ENCODE assay signal across 8 mouse cellular contexts in genomic region chr10:81560719-81561459, GRCm38 (mm10). TPM values are rescaled to one million over a fixed set of nuclear protein-coding genes. Genes with fewer than 3 reads are reported as not detected.
A peak's percentile ranks its signal among the peaks of the same experiment; 100 is the strongest.
DNase-seq lines count a peak whose midpoint lies in the region; ATAC-seq and TF ChIP-seq lines count a peak whose summit lies in the region.

No protein-coding gene starts in this region.

- H3K36me3 ChIP-seq in heart, embryonic 11.5 days (ENCODE audit: control insufficient read depth, insufficient read depth, low read length), result peaks cover 11% of the 10 kb centered on the region
- H3K36me3 ChIP-seq in kidney, postnatal 0 days (ENCODE audit: insufficient read depth, low read length), result peaks cover 14% of the 10 kb centered on the region; the same call in 1 of the 2 replicates
- H3K36me3 ChIP-seq in macrophage (ENCODE audit: inconsistent target), result peaks cover 16% of the 10 kb centered on the region; the same call in 1 of the 2 replicates

- intact Hi-C loops in gastrocnemius, postnatal 36 days (cut with DNase I), result no loop called here

- peaks cover 49% of the 10 kb centered on the region for H3K79me2 ChIP-seq in macrophage (ENCODE audit: inconsistent target)

- H3K27ac ChIP-seq in heart, embryonic 11.5 days (ENCODE audit: low read depth, low read length), result peak overlapping the region; percentile 92
- peak overlapping the region; percentile 96 for H3K27ac ChIP-seq in kidney, postnatal 0 days
- peak overlapping the region; percentile 87 for H3K27ac ChIP-seq in macrophage

- H3K4me3 ChIP-seq in heart, embryonic 11.5 days (ENCODE audit: low read depth, low read length), result peak overlapping the region; percentile 98
- peak overlapping the region; percentile 89 for H3K4me3 ChIP-seq in kidney, postnatal 0 days (replicated peaks; ENCODE audit: low read depth, low read length)
- peak overlapping the region; percentile 87 for H3K4me3 ChIP-seq in macrophage (ENCODE audit: inconsistent target)

- no peaks in the 10 kb centered on the region for H3K9me3 ChIP-seq in heart, embryonic 11.5 days (replicated peaks; ENCODE audit: control insufficient read depth, low read length)
- no peaks in the 10 kb centered on the region for H3K9me3 ChIP-seq in kidney, postnatal 0 days (replicated peaks; ENCODE audit: low read length)

- ATAC-seq in CD4-positive, CD25-positive, alpha-beta regulatory T cell, adult 4 months, result peak; percentile 91
- peak; percentile 88 for ATAC-seq in activated CD4-positive, CD25-positive, alpha-beta regulatory T cell, adult 4 months
- ATAC-seq in heart, embryonic 11.5 days (replicated peaks; ENCODE audit: insufficient number of reproducible peaks, low FRiP score, low TSS enrichment), result no peak
- ATAC-seq in kidney, postnatal 0 days (replicated peaks; ENCODE audit: low FRiP score, low read depth), result peak; percentile 14

- TF ChIP-seq CTCF in kidney, postnatal 0 days (IDR thresholded peaks at IDR 0.05; ENCODE audit: low read depth), result no peak

- 6% methylated on average over 16 of the region's 16 CpGs for WGBS in heart, embryonic 11.5 days (ENCODE audit: insufficient replicate concordance)
- WGBS in kidney, postnatal 0 days, result 8% methylated on average over 16 of the region's 16 CpGs
- 10% methylated on average over 13 of the region's 16 CpGs for WGBS in macrophage (ENCODE audit: missing documents)

- peak; percentile 67 for DNase-seq in kidney, postnatal 0 days (ENCODE audit: low spot score)
- DNase-seq in spleen, postnatal 36 days (ENCODE audit: low spot score in 2 of 2), result peak; percentile 83
- DNase-seq in right cerebral cortex, postnatal 14 days, result no peak
- DNase-seq in gastrocnemius, postnatal 36 days, result no peak

- H3K27me3 ChIP-seq in heart, embryonic 11.5 days (ENCODE audit: control insufficient read depth, insufficient read depth, low read length), result no peaks in the 10 kb centered on the region
- no peaks in the 10 kb centered on the region for H3K27me3 ChIP-seq in kidney, postnatal 0 days (ENCODE audit: insufficient read depth, low read length)

- H3K4me1 ChIP-seq in heart, embryonic 11.5 days (ENCODE audit: control insufficient read depth, insufficient read depth, low read length), result peaks cover 44% of the 10 kb centered on the region
- peaks cover 23% of the 10 kb centered on the region for H3K4me1 ChIP-seq in kidney, postnatal 0 days (replicated peaks; ENCODE audit: insufficient read depth, low read length)

- H3K4me2 ChIP-seq in heart, embryonic 11.5 days, result peak overlapping the region; percentile 96
- peak overlapping the region; percentile 82 for H3K4me2 ChIP-seq in kidney, postnatal 0 days (ENCODE audit: low read length)

- H3K9ac ChIP-seq in heart, embryonic 11.5 days (ENCODE audit: low read depth, low read length), result peak overlapping the region; percentile 100
- peak overlapping the region; percentile 99 for H3K9ac ChIP-seq in kidney, postnatal 0 days (ENCODE audit: low read depth, low read length)

RNA-seq across cellular contexts. Expression of gene Aes, which starts 1.6 kb away (rescaled TPM):
- 100 to 1,000 TPM; 103 to 139 TPM for polyA plus RNA-seq in CD4-positive, CD25-positive, alpha-beta regulatory T cell, adult 4 months (2017; shearing (Covaris generic))
- 100 to 1,000 TPM; 120 to 125 TPM for polyA plus RNA-seq in activated CD4-positive, CD25-positive, alpha-beta regulatory T cell, adult 4 months (2017; shearing (Covaris generic))
- polyA plus RNA-seq in heart, embryonic 11.5 days (2014; fragmentation: Nextera tagmentation; extraction: Ambion mirVana), result 330 and 481 TPM in 2 replicates
- polyA plus RNA-seq in kidney, postnatal 0 days (2015; fragmentation: Nextera tagmentation; extraction: Ambion mirVana), result 566 and 582 TPM in 2 replicates
- 100 to 1,000 TPM in 2 of 26 experiments, 10 to 100 TPM in 19, 1 to 10 TPM in 5; 2.7 to 107 (median 27.0) TPM for total RNA-seq in macrophage (2018; cell fraction: chromatin; rRNA removed)
- total RNA-seq in macrophage (2018; cell fraction: cytosol; rRNA removed), result 100 to 1,000 TPM; 207 to 355 (median 268) TPM
- total RNA-seq in macrophage (2018; cell fraction: nucleus; rRNA removed), result 100 to 1,000 TPM in 1 of 26 experiments, 10 to 100 TPM in 25; 19.7 to 104 (median 54.7) TPM
- polyA plus RNA-seq in macrophage (2018), result 301 to 334 TPM (median 303 TPM) in 3 replicates
- 100 to 1,000 TPM; 847 to 848 TPM for total RNA-seq in gastrocnemius, postnatal 36 days (2021)

RNA-seq across cellular contexts. Expression of gene Tle2, which starts 13.5 kb away (rescaled TPM):
- polyA plus RNA-seq in CD4-positive, CD25-positive, alpha-beta regulatory T cell, adult 4 months (2017; shearing (Covaris generic)), result under 1 TPM in 1 of 2 experiments, not detected in 1; 0.78 TPM
- 1 to 10 TPM in 1 of 2 experiments, under 1 TPM in 1; 0.78 to 1.5 TPM for polyA plus RNA-seq in activated CD4-positive, CD25-positive, alpha-beta regulatory T cell, adult 4 months (2017; shearing (Covaris generic))
- polyA plus RNA-seq in heart, embryonic 11.5 days (2014; fragmentation: Nextera tagmentation; extraction: Ambion mirVana), result 17.8 and 18.3 TPM in 2 replicates
- 29.2 and 30.8 TPM in 2 replicates for polyA plus RNA-seq in kidney, postnatal 0 days (2015; fragmentation: Nextera tagmentation; extraction: Ambion mirVana)
- 10 to 100 TPM in 25 of 26 experiments, 1 to 10 TPM in 1; 8.0 to 81.0 (median 27.5) TPM for total RNA-seq in macrophage (2018; cell fraction: chromatin; rRNA removed)
- 1 to 10 TPM in 20 of 26 experiments, under 1 TPM in 6; 0.41 to 3.4 (median 1.7) TPM for total RNA-seq in macrophage (2018; cell fraction: cytosol; rRNA removed)
- 10 to 100 TPM in 13 of 26 experiments, 1 to 10 TPM in 13; 2.7 to 40.2 (median 8.6) TPM for total RNA-seq in macrophage (2018; cell fraction: nucleus; rRNA removed)
- polyA plus RNA-seq in macrophage (2018), result 1.3 to 3.9 TPM (median 3.6 TPM) in 3 replicates
- 1 to 10 TPM; 4.4 to 4.7 TPM for total RNA-seq in gastrocnemius, postnatal 36 days (2021)

RNA-seq across cellular contexts. Expression of gene Gna11, which starts 15.9 kb away (rescaled TPM):
- 10 to 100 TPM; 28.5 to 42.5 TPM for polyA plus RNA-seq in CD4-positive, CD25-positive, alpha-beta regulatory T cell, adult 4 months (2017; shearing (Covaris generic))
- 10 to 100 TPM; 21.7 to 24.5 TPM for polyA plus RNA-seq in activated CD4-positive, CD25-positive, alpha-beta regulatory T cell, adult 4 months (2017; shearing (Covaris generic))
- 55.5 and 58.8 TPM in 2 replicates for polyA plus RNA-seq in heart, embryonic 11.5 days (2014; fragmentation: Nextera tagmentation; extraction: Ambion mirVana)
- polyA plus RNA-seq in kidney, postnatal 0 days (2015; fragmentation: Nextera tagmentation; extraction: Ambion mirVana), result 69.5 and 72.3 TPM in 2 replicates
- 10 to 100 TPM in 18 of 26 experiments, 1 to 10 TPM in 8; 1.5 to 34.9 (median 14.9) TPM for total RNA-seq in macrophage (2018; cell fraction: chromatin; rRNA removed)
- total RNA-seq in macrophage (2018; cell fraction: cytosol; rRNA removed), result 1 to 10 TPM in 23 of 26 experiments, under 1 TPM in 3; 0.37 to 5.9 (median 4.1) TPM
- 10 to 100 TPM in 13 of 26 experiments, 1 to 10 TPM in 13; 2.2 to 41.9 (median 9.7) TPM for total RNA-seq in macrophage (2018; cell fraction: nucleus; rRNA removed)
- polyA plus RNA-seq in macrophage (2018), result 3.5 to 6.3 TPM (median 6.2 TPM) in 3 replicates
- 10 to 100 TPM; 23.6 TPM for total RNA-seq in gastrocnemius, postnatal 36 days (2021)

RNA-seq across cellular contexts. Expression of gene Gna15, which starts 36.9 kb away (rescaled TPM):
- 10 to 100 TPM; 28.5 to 31.9 TPM for polyA plus RNA-seq in CD4-positive, CD25-positive, alpha-beta regulatory T cell, adult 4 months (2017; shearing (Covaris generic))
- polyA plus RNA-seq in activated CD4-positive, CD25-positive, alpha-beta regulatory T cell, adult 4 months (2017; shearing (Covaris generic)), result 10 to 100 TPM; 55.2 to 62.0 TPM
- 2.5 and 3.4 TPM in 2 replicates for polyA plus RNA-seq in heart, embryonic 11.5 days (2014; fragmentation: Nextera tagmentation; extraction: Ambion mirVana)
- 0.80 and 0.92 TPM in 2 replicates for polyA plus RNA-seq in kidney, postnatal 0 days (2015; fragmentation: Nextera tagmentation; extraction: Ambion mirVana)
- total RNA-seq in macrophage (2018; cell fraction: chromatin; rRNA removed), result 10 to 100 TPM in 1 of 26 experiments, 1 to 10 TPM in 20, under 1 TPM in 4, not detected in 1; 0.48 to 10.1 (median 6.4) TPM
- 10 to 100 TPM in 7 of 26 experiments, 1 to 10 TPM in 19; 2.3 to 11.7 (median 8.1) TPM for total RNA-seq in macrophage (2018; cell fraction: cytosol; rRNA removed)
- 10 to 100 TPM in 4 of 26 experiments, 1 to 10 TPM in 21, under 1 TPM in 1; 0.96 to 24.0 (median 4.6) TPM for total RNA-seq in macrophage (2018; cell fraction: nucleus; rRNA removed)
- 4.6 to 16.6 TPM (median 10.2 TPM) in 3 replicates for polyA plus RNA-seq in macrophage (2018)
- total RNA-seq in gastrocnemius, postnatal 36 days (2021), result under 1 TPM in 1 of 2 experiments, not detected in 1; 0.20 TPM

RNA-seq across cellular contexts. Expression of gene Tle6, which starts 40.0 kb away (rescaled TPM):
- 1 to 10 TPM in 1 of 2 experiments, not detected in 1; 2.8 TPM for polyA plus RNA-seq in CD4-positive, CD25-positive, alpha-beta regulatory T cell, adult 4 months (2017; shearing (Covaris generic))
- under 1 TPM in 1 of 2 experiments, not detected in 1; 0.89 TPM for polyA plus RNA-seq in activated CD4-positive, CD25-positive, alpha-beta regulatory T cell, adult 4 months (2017; shearing (Covaris generic))
- polyA plus RNA-seq in heart, embryonic 11.5 days (2014; fragmentation: Nextera tagmentation; extraction: Ambion mirVana), result 25.6 and 27.3 TPM in 2 replicates
- polyA plus RNA-seq in kidney, postnatal 0 days (2015; fragmentation: Nextera tagmentation; extraction: Ambion mirVana), result 7.3 and 9.4 TPM in 2 replicates
- 10 to 100 TPM in 23 of 26 experiments, 1 to 10 TPM in 3; 5.0 to 74.3 (median 29.9) TPM for total RNA-seq in macrophage (2018; cell fraction: chromatin; rRNA removed)
- 10 to 100 TPM in 18 of 26 experiments, 1 to 10 TPM in 8; 6.2 to 16.4 (median 11.2) TPM for total RNA-seq in macrophage (2018; cell fraction: cytosol; rRNA removed)
- total RNA-seq in macrophage (2018; cell fraction: nucleus; rRNA removed), result 10 to 100 TPM in 21 of 26 experiments, 1 to 10 TPM in 5; 5.3 to 51.3 (median 15.2) TPM
- 9.8 to 17.4 TPM (median 16.7 TPM) in 3 replicates for polyA plus RNA-seq in macrophage (2018)
- total RNA-seq in gastrocnemius, postnatal 36 days (2021), result 1 to 10 TPM; 4.2 to 4.9 TPM

Comparison
In these comparisons a context has a peak if more than half of its experiments do, and no peak if none do; other contexts are left out.
1. DNase-seq: peak in kidney, postnatal 0 days (single experiment) and spleen, postnatal 36 days (2 of 2); none in right cerebral cortex, postnatal 14 days (single experiment) and gastrocnemius, postnatal 36 days (0 of 2).
2. Peak in every context shown above with its lines, with median percentiles within 50 percentile points of each other: H3K27ac ChIP-seq and H3K4me3 ChIP-seq.